Mouse (Mus musculus) cortical plate, adult 2 months (tissue): Measurements from ENCODE around the gene Hsd17b13. TPM values are rescaled to one million over a fixed set of nuclear protein-coding genes. Genes with fewer than 3 reads are reported as not detected.

Experiments used
- H3K27ac ChIP-seq: fragments of 200-500 bp; 2 replicates; pipeline ENCODE4 v1.5.1; 2012; ENCODE audit warnings: low read length, control low read depth, inconsistent platforms; ENCODE audit not compliant: insufficient read depth
- H3K4me1 ChIP-seq: fragments of 200-500 bp; 2 replicates; pipeline ENCODE4 v1.6.1; 2011; ENCODE audit warnings: low read length; ENCODE audit not compliant: control insufficient read depth, insufficient read depth
- H3K4me3 ChIP-seq: fragments of 200-500 bp; 2 replicates; pipeline ENCODE4 v1.5.1; 2011; ENCODE audit warnings: mild to moderate bottlenecking, low read length, control low read depth; ENCODE audit not compliant: insufficient read depth
- CTCF ChIP-seq: fragments of 200-500 bp; IDR thresholded peaks from 2 replicates; pipeline ENCODE4 v1.5.1; 2011; ENCODE audit warnings: mild to moderate bottlenecking, control low read depth, low read length; ENCODE audit not compliant: insufficient read depth; ENCODE audit errors: extremely low read depth
- POLR2A ChIP-seq: fragments of 200-500 bp; IDR thresholded peaks from 2 replicates; pipeline ENCODE4 v1.6.1; 2011; ENCODE audit warnings: mild to moderate bottlenecking, low read length, control low read depth; ENCODE audit not compliant: insufficient read depth; ENCODE audit errors: extremely low read depth
- polyA plus RNA-seq: library from polyadenylated mRNA; depleted of rRNA; stranded (reverse); fragments of >200 nt; gene quantifications from 2 replicates; pipeline ENCODE4 v1.2.3, GENCODE M21; 2012

Hsd17b13 gene
- polyA plus RNA-seq, 1 experiment = 0.54 TPM

DNA sequence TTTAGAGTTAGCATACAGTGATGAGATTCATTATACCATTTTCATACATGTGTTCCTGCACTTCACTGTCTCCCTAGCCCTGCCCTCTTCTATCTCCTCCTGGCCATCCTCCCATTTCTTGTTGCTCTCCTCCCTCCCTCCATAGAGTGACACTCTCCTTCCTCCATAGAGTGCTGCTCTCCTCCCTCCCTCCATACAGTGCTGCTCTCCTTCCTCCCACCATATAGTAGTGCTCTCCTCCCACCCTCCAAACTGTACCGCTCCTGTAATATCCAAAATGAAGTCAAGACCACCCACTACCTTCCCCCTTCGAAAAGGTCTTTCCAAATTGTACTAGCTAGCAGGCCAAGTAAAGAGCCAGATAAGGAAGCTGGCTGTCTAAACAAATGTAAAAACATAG is 53.5 kb downstream of the Hsd17b13 start:
- H3K27ac ChIP-seq = no peak overlapping the region
- TF ChIP-seq CTCF = no peak
- TF ChIP-seq POLR2A = no peak
- H3K4me1 ChIP-seq = no peaks in the 10 kb centered on the region
- no peak overlapping the region for H3K4me3 ChIP-seq

DNA sequence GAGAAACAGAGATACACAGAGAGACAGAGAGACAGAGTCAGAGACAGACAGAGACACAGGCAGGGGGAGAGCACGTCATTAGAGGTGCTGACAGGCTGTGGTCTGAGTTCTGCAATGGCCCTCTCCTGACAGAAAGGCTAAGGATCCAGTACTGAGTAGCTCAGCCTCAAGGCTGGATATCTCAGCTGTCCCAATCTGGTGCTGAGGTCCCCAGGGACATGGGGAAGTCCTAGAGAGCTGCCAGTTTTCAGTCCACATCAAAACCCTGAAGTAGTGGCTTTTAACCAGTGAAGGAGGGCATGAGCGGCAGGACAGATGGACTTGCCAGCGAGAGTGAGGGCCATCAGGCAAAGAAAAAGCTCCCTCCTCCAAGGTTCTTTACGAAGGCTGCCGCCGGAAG is 54.1 kb downstream of the Hsd17b13 start:
- TF ChIP-seq CTCF (no peak), POLR2A (no peak)
- Histone ChIP-seq H3K27ac (no peak overlapping the region), H3K4me1 (no peaks in the 10 kb centered on the region), H3K4me3 (no peak overlapping the region)

DNA sequence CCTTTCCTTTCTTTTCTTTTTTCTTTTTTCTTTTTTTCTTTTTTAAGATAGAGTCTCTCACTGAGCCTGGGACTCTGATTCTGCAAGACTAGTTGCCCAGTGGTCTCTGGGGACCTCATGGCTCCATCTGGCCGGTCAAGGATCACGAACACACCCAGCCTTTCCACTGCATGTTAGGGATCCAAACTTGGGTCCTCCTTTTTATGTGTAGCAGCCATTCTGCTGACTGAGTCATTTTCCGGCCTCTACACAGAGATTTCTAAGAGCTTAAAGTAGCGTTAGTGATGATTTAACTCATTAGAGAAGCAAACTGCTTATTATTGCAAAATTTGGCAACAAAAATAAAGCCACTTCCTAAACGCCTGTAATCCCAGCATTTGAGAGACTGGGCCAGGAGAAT is 54.8 kb downstream of the Hsd17b13 start:
- no peak overlapping the region for H3K27ac ChIP-seq
- no peak overlapping the region for H3K4me3 ChIP-seq
- TF ChIP-seq POLR2A (no peak), CTCF (no peak)
- H3K4me1 ChIP-seq = no peaks in the 10 kb centered on the region

DNA sequence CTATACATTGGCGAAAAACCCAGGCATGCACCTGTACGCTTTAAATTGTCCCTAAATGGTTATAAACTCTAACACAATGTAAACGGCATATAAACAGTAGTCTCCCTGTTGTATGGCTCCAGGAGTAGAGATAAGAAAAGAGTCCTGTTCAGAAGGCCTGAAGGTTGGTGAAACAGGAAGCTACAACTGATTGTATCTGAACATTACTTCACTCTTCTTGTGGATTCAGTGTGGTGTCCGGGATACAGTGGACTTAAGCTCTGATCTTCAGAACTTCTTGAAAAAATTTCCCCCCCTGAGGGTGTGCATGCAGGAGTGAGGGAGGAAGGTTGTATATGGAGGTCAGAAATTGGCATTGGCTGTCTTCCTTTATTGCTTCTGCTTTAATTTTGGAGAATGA is 57.7 kb downstream of the Hsd17b13 start:
- no peak overlapping the region for H3K27ac ChIP-seq
- no peaks in the 10 kb centered on the region for H3K4me1 ChIP-seq
- no peak overlapping the region for H3K4me3 ChIP-seq
- TF ChIP-seq CTCF = no peak
- TF ChIP-seq POLR2A = no peak

DNA sequence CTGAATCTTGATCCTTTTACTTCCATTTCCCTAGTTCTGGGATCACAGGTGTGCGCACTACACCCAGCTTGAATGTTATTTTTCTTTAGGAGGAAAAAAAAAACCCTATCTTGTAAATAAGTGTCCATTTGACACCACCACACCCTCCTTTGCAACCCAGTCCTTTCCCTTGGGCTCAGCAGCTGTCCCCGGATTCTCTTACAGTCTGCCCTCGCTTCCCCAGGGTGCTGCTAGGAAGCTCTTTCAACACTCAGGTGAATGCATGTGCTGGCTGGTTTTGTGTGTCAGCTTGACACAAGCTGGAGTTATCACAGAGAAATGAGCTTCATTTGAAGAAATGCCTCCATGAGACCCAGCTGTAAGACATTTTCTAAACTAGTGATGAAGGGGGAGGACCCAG is 59.0 kb downstream of the Hsd17b13 start:
- no peak for TF ChIP-seq POLR2A
- TF ChIP-seq CTCF = no peak
- Histone ChIP-seq H3K4me3 (no peak overlapping the region), H3K4me1 (no peaks in the 10 kb centered on the region), H3K27ac (no peak overlapping the region)

DNA sequence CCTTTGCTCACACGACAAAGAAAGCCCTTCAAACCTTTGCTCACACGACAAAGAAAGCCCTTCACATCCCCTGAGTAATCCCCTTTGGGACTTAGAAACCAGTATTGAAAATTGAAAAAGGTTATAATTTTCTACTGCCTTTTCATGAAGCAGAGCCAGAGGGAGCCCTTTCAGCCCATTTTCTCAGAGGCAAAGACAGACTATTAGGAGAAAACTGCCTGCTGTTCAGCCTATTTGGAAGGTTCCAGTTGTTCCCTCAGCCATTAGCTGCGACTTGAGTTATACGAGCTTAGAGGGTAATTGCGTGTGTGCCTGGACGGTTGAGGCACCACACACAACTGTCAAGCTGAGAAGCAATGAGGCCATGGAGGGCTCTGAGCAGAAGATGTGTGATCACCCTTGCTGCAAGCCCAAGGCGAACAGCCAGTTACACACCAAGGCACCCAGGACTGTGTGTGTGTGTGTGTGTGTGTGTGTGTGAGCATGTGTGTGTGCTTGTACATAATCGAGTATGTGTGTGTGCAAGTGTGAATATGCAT is 59.8 kb downstream of the Hsd17b13 start:
- no peak overlapping the region for H3K27ac ChIP-seq
- H3K4me1 ChIP-seq = no peaks in the 10 kb centered on the region
- TF ChIP-seq POLR2A = no peak
- TF ChIP-seq CTCF = no peak
- H3K4me3 ChIP-seq = no peak overlapping the region

DNA sequence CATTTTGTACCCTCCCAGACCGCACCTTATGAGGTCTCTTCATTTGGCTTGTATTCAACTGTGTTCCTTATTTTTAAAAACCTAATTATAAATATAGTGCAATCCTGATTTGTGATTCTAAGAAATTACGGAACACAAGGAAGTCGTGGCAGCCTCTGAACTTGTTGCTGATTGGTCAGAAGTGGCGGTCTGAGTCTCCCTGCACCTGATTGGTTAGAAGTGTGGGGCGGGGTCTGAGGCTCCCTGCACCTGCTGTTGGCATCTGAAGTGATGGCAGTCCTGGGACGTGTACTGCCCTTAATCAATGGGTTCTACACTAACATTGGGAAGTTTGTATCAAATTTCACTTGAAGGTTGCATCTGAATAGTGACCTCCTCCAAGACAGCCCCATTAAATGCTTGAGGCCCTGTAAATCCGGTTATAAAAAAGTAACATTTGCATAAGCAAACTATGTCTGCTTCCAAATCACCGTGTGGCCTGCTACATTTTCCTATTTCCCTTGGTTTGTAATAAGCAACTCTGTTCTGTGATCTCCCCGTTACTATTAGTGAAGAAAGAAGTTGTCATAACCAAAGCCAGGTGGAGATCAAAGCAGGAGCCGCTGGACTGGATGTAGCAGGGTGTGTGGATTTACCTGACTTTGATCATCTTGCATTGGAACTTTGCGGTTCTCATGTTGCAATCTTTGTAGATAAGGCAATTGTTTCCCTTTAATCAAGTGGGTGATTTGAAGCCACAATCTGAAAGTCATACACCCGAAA is 60.4 kb downstream of the Hsd17b13 start:
- Histone ChIP-seq H3K4me3 (no peak overlapping the region), H3K4me1 (no peaks in the 10 kb centered on the region), H3K27ac (no peak overlapping the region)
- TF ChIP-seq POLR2A (no peak), CTCF (no peak)

DNA sequence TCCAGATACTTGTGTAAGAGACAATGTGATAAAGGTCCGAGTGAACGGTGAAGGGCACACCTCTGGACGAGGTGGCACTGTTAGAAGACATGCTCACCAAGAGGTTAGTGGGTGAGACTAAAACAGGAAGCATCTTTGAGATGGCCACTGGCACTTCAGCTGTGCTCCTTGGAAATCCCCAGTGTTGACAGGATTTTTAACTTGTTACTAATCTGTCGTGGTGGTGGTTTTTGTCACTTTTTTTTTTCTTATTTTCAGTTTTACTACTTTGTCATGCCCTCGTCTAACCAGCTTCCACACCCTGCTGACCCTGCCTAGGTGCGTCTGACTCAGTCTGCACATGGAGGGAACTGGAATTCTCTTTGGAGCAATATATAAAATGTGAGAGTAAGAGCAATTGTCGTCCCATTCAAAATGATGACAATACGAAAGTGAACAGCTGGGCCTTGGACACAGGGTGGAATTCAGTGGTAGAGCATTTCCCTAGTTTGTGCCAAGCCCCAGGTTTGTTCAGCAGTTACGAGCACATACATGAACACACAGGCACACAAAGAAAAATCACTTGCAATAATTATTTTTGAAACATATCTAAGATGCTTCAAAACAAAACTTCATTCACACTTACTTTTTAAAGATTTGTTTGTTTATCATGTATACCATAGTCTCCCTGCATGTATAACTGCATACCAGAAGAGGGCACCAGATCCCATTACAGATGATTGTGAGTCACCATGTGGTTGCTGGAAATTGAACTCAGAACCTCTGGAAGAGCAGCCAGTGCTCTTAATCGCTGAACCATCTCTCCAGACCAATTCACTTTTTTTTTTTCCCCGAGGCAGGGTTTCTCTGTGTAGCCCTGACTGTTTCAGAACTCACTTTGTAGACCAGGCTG is 62.6 kb downstream of the Hsd17b13 start:
- TF ChIP-seq POLR2A (no peak), CTCF (no peak)
- H3K27ac ChIP-seq = no peak overlapping the region
- H3K4me3 ChIP-seq = no peak overlapping the region
- peaks cover 1% of the 10 kb centered on the region; the same call in 1 of the 2 replicates for H3K4me1 ChIP-seq

DNA sequence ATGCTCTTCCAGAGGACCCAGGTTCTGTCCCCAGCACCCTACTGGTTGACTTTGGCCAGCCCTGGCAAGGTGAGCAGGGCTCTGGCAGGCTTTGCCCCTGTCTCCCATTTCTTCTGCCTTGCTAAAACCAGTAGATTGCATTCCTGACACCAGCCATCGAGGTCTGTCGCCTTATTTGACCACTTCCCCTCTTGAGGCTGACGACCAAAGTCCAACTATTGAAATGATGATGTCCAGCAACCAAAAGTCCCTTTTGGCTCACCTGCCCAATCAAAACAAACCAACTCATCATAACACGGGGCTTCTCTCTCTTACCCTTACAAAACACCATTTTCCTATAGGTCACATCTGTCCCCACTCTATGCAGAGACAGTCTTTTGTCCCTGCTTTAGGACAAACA is 64.1 kb downstream of the Hsd17b13 start:
- Histone ChIP-seq H3K27ac (no peak overlapping the region), H3K4me1 (peaks cover 5% of the 10 kb centered on the region), H3K4me3 (no peak overlapping the region)
- no peak for TF ChIP-seq CTCF
